Mouse (Mus musculus) c-Kit-positive CD71-positive TER-119-negative erythroid progenitor cells, embryonic 14.5 days (primary cell): ENCODE measurements around the gene Mpv17l.
"Not testable (repeated sequence)": the region's sequence is repeated elsewhere in the genome, so short reads cannot be mapped to it uniquely, and the experiment has no call there.

Experiments
- DNase-seq: peaks from one replicate; pipeline ENCODE4 v3.0.0-alpha.2; 2013; ENCODE audit warnings: low read depth

Mpv17l gene

DNA sequence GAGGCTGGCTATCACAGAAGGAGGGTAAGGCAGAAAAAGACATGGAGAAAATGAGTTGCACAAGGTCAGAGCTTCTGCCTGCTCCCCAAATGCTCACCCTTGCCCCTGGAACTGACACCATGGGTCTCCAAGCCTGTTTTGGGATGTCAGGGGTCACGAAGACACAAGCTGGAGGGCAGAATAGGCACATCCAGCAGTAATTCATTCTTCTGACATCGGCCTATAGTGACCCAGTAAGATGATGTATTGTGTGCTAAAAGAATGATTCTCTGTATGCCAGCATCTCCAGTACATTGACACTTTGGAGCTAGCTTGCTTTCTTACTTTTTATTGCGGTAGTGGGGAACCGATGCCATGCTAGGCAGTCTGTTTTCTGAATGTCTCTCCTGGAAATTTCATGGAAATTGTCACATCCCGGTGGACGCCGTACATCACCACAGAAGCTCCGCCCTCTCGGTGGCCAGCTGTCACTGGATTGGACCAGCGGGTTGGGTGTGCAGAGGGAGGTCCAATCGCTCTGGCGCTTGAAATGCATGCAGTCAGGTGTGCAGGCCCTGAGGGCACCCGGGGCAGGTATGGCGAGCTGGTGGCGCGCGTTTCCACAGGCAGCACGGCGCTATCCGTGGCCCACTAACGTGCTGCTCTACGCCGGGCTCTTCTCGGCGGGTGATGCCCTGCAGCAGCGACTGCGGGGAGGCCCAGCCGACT, 37.3 kb downstream of the Mpv17l start:
- no peak for DNase-seq

- no peak for DNase-seq
These were observed 38.0 kb downstream of the Mpv17l start for GRCm38 (mm10) chr16:13940847-13941395.

GRCm38 (mm10) chr16:13944178-13944577, 41.2 kb downstream of the Mpv17l start:
- no peak for DNase-seq

DNA sequence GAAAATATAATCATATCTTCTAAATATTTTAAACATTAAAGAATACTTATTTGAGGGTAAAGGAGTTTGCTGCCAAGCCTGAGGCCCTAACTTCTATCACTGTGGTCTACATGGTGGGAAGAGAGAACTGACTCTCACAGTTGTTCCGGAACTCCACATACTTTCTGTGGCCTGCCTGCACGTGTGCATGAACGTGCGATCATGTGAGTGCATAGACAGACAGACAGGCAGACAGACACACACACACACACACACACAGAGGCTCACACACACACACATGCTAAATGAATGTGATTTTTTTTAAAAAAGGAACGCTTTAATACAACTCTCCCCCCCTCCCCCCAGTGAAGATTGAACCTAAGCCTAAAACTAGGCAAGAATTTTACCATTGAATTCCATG, 41.8 kb downstream of the Mpv17l start:
- DNase-seq: no peak

GRCm38 (mm10) chr16:13945153-13945552, 42.2 kb downstream of the Mpv17l start:
- DNase-seq: no peak

GRCm38 (mm10) chr16:13946306-13946705, 43.3 kb downstream of the Mpv17l start:
- no peak for DNase-seq

- DNase-seq: no peak
These were observed 48.3 kb downstream of the Mpv17l start for GRCm38 (mm10) chr16:13951245-13951644.

DNA sequence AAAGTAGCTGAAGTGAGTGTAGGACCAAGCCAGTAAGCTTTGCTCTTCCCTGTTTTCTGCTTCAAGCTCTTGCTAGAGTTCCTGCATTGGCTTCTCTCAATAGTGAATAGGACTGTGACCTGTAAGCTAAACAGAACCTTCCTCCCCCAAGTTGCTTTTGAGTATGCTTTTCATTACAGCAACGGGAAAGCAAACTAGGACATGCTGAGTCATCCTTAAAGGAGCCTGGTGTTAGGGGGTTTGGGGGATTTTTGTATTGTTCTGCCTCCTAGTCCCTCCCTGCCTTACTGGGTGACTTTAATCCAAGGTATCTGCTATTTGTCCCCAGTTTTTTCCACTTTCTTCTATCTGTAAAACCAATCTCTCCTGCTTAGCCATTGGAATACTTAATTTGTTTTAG, 59.1 kb downstream of the Mpv17l start:
- DNase-seq: no peak

- no peak for DNase-seq
These were observed 66.1 kb downstream of the Mpv17l start for GRCm38 (mm10) chr16:13969096-13969495.

DNA sequence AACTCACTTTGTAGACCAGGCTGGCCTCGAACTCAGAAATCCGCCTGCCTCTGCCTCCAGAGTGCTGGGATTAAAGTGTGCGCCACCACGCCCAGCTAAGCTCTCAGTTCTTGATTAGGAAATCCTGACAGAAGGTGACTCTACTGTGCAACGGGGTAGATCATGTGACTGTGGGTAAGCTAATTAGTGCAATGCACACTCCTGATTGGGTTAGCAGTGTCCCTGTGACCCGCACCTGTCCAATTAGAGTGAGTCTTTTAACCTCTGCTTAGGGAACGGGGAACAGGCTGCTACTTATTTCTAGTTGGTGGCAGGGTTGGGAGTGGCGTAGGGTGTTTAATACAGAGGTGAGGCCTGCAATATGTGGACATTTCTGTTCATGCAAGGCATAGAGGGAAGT, 69.1 kb downstream of the Mpv17l start:
- no peak for DNase-seq

DNA sequence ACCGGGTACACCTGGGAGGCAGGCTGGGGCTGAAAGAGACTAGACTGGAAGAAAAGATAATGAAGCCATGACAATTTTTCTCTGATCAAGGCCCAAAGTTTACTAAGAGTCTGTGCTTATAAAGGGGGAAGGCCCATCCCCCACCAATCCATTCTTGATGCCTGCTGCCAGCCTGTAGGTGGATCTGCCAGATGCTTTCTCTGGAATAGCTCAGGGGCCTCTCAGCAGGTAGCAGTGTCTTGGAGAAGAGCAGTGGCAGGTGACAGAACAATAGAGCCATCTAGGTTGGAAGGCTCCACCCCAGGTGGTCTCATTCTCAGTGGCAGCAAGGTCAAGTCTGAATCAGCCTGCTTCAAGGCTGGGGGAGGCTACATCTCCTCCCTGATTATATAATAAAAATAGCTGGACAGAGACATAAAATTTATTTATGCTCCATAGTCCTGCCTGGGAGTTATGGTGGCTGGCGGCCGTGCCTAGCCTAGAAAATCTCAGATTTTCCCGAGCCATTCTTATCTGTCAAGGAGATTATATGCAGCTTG, 73.5 kb downstream of the Mpv17l start:
- not testable (repeated sequence) for DNase-seq

DNA sequence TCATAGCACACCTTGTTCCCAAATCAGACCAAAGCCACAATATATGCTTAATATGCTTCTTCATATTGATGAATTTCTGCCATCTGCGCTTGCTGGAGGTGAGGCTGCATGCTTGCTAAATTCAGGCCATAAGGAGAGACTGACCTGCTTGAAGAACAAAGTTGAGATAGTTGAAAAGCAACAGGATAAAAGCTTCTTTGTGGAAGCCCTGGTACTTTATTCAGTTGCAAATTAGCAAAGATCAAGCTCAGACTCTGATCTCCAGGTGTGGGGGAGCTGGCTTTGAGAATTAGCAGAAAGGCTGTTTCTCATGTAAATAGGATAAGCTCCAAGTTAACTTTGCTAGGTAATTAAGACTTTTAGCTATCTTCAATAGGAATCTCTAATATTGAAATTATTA, 74.1 kb downstream of the Mpv17l start:
- not testable (repeated sequence) for DNase-seq

- DNase-seq: not testable (repeated sequence)
These were observed 78.8 kb downstream of the Mpv17l start for GRCm38 (mm10) chr16:13981726-13982125.

GRCm38 (mm10) chr16:13983161-13983560, 80.2 kb downstream of the Mpv17l start:
- no peak for DNase-seq

- DNase-seq: no peak
These were observed 83.2 kb downstream of the Mpv17l start for GRCm38 (mm10) chr16:13986197-13986573.

GRCm38 (mm10) chr16:13986574-13987478, 83.9 kb downstream of the Mpv17l start, which contains the start of the genes 2900011O08Rik and Ifitm7:
TSS of gene 2900011O08Rik (plus strand) at chr16:13986604.
TSS of gene Ifitm7 (minus strand) at chr16:13986888.
- DNase-seq: no peak

DNA sequence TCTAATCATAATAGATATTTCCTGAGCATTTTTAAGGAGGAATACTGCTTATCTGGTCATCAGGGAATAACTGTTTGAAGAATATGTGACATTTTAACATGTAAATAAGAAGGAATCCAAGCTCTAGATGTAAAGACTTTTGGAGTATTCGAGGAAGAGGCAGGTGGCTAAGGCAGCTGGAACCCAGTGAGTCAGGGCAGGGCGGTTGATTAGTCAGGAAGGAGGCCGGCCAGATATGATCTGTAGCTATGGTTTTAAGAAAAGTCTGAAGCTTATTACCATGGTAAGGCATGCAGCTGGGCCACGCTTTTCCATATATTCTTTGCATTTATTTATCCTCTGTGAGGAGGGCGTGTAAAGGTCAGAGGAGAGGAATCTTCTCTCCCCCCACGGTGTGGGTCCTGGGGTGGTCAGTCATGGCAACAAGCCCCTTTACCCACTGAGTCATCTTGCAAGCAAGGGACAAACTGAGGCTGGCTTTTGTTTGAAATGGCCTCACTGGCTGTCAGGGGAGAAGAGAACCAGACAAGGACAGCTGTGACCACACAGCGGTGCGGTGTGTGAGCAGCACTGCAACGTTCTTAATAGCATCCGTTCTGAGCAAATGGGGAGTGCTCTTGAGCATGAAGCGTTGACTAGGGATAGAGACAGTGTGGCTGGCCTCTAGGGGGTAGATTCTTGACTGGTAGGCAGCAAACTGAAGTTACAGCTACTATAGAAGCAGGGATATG, 89.7 kb downstream of the Mpv17l start:
- no peak for DNase-seq

DNA sequence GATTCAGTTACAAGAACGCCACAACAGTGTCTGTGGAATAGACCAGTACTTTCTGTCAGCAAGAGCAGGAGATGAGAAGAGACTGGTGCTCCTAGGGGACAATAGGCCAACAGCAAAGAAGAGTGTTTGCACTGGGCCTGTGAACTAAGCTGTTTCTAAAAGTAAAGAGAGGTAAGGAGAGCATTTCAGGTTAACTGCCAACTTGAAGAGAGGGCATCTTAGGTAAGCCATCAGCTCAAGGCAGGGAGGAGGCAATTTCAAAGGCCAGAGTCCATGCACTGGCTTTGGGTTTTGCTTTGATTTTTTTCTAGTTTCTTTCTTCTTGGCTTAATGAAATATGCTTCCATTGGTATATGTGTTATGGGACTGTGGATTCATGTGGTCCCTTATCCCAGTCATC, 91.1 kb downstream of the Mpv17l start:
- no peak for DNase-seq

- no peak for DNase-seq
These were observed 91.5 kb downstream of the Mpv17l start for GRCm38 (mm10) chr16:13994502-13994901.
